Mouse (Mus musculus): ENCODE data around the gene Zfp740.

GRCm38 (mm10) chr15:102175736-102176319, 27.2 kb upstream of the Zfp740 start:
- TF ChIP-seq POLR2A (IDR thresholded peaks at IDR 0.05; ENCODE audit: control insufficient read depth, extremely low read depth, insufficient read depth, low read length, poor library complexity) (no peak), CTCF (IDR thresholded peaks at IDR 0.05; ENCODE audit: borderline replicate concordance, control insufficient read depth, extremely low read depth, insufficient read depth, low read length, poor library complexity) (no peak)

Measured in thymus, adult 2 months (tissue).